Comparison of ENCODE assay signal across 8 mouse cellular contexts in the genomic region with DNA sequence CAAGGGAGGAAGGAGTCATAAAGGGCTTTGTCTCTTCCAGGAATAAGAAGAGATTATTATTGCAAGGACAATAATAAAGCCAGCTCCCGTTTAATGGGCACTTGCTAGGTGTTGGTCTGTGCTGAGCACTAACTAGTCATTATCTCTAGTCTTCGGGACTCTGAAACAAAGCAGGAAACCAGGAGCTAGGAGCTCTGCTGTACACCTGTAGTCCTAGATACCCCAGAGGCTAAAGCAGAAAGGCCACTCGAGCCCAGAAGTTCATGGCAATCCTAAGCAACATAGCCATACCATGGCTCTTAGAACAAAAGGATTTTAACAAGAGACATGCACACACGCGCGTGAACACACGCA. TPM values are rescaled to one million over a fixed set of nuclear protein-coding genes. Genes with fewer than 3 reads are reported as not detected.
A peak's percentile ranks its signal among the peaks of the same experiment; 100 is the strongest.
DNase-seq lines count a peak whose midpoint lies in the region; ATAC-seq and TF ChIP-seq lines count a peak whose summit lies in the region.
"Had no signal": no experiment of that assay in that cellular context is flagged by ENCODE, and none has a peak within 500 bp of the region (broad histone marks: within the 10 kb centered on the region; RNA-seq: fewer than 3 reads in every experiment).

No protein-coding gene starts in this region.

- no peak overlapping the region for H3K9ac ChIP-seq in lung, postnatal 0 days (replicated peaks; ENCODE audit: low read depth)
- 0 out of 2 replicates have a peak overlapping the region, but pooled peaks have one; percentile 23 for H3K9ac ChIP-seq in hindbrain, embryonic 11.5 days (ENCODE audit: low read depth, low read length)
- H3K9ac ChIP-seq in liver, embryonic 15.5 days = peak overlapping the region; percentile 25; the same call in 1 of the 2 replicates

- no peaks in the 10 kb centered on the region for H3K27me3 ChIP-seq in lung, postnatal 0 days (replicated peaks; ENCODE audit: insufficient read depth, low read length)
- H3K27me3 ChIP-seq in hindbrain, embryonic 11.5 days (ENCODE audit: control insufficient read depth, insufficient read depth, low read length) = no peaks in the 10 kb centered on the region
- H3K27me3 ChIP-seq in liver, embryonic 15.5 days = no peaks in the 10 kb centered on the region

- peak overlapping the region; percentile 61 for H3K27ac ChIP-seq in lung, postnatal 0 days (ENCODE audit: low read length)
- no peak overlapping the region for H3K27ac ChIP-seq in hindbrain, embryonic 11.5 days (ENCODE audit: low read depth, low read length)
- no peak overlapping the region for H3K27ac ChIP-seq in liver, embryonic 15.5 days (replicated peaks)

- no peaks in the 10 kb centered on the region for H3K36me3 ChIP-seq in lung, postnatal 0 days (ENCODE audit: insufficient read depth, low read length)
- H3K36me3 ChIP-seq in hindbrain, embryonic 11.5 days (ENCODE audit: control insufficient read depth, insufficient read depth, low read length) = no peaks in the 10 kb centered on the region
- H3K36me3 ChIP-seq in liver, embryonic 15.5 days (replicated peaks) = no peaks in the 10 kb centered on the region

- peak overlapping the region; percentile 44 for H3K4me2 ChIP-seq in lung, postnatal 0 days (replicated peaks; ENCODE audit: low read depth, low read length)
- peak overlapping the region; percentile 28; the same call in 1 of the 2 replicates for H3K4me2 ChIP-seq in hindbrain, embryonic 11.5 days (replicated peaks; ENCODE audit: low read depth, low read length)
- H3K4me2 ChIP-seq in liver, embryonic 15.5 days = peak overlapping the region; percentile 63

- intact Hi-C loops in left cerebral cortex, postnatal 25 days (cut with DNase I) = no loop called here

- TF ChIP-seq EP300 in lung, postnatal 0 days (IDR thresholded peaks at IDR 0.05) = no peak

- H3K9me3 ChIP-seq in lung, postnatal 0 days (ENCODE audit: low read length) = no peaks in the 10 kb centered on the region
- H3K9me3 ChIP-seq in hindbrain, embryonic 11.5 days (ENCODE audit: control insufficient read depth, low read length) = no peaks in the 10 kb centered on the region
- no peaks in the 10 kb centered on the region for H3K9me3 ChIP-seq in liver, embryonic 15.5 days (replicated peaks)

- H3K4me1 ChIP-seq in lung, postnatal 0 days (ENCODE audit: insufficient read depth, low read depth, low read length) = no peaks in the 10 kb centered on the region
- no peaks in the 10 kb centered on the region for H3K4me1 ChIP-seq in hindbrain, embryonic 11.5 days (replicated peaks; ENCODE audit: control insufficient read depth, insufficient read depth, low read length)
- H3K4me1 ChIP-seq in liver, embryonic 15.5 days (replicated peaks) = peaks cover 89% of the 10 kb centered on the region

- peak; percentile 42 for ATAC-seq in lung, postnatal 0 days
- no peak for ATAC-seq in hindbrain, embryonic 11.5 days (ENCODE audit: low FRiP score)
- ATAC-seq in liver, embryonic 15.5 days (ENCODE audit: insufficient read depth) = no peak
- ATAC-seq in monocyte, adult 5-6 weeks (replicated peaks; ENCODE audit: insufficient number of reproducible peaks, low FRiP score, low TSS enrichment, poor library complexity, severe bottlenecking) = no peak

- 0 out of 2 replicates have a peak overlapping the region, but pooled peaks have one; percentile 14 for H3K4me3 ChIP-seq in lung, postnatal 0 days (ENCODE audit: low read depth, low read length)
- no peak overlapping the region for H3K4me3 ChIP-seq in hindbrain, embryonic 11.5 days (ENCODE audit: low read depth, low read length)
- peak overlapping the region; percentile 36 for H3K4me3 ChIP-seq in liver, embryonic 15.5 days (replicated peaks)

- TF ChIP-seq CTCF in lung, postnatal 0 days (IDR thresholded peaks at IDR 0.05) = no peak

- DNase-seq in lung, postnatal 0 days (ENCODE audit: low spot score) = no peak
- no peak for DNase-seq in lung, postnatal 36 days
- DNase-seq in hindbrain, embryonic 11.5 days (ENCODE audit: low spot score) = no peak
- DNase-seq in left cerebral cortex, postnatal 25 days (ENCODE audit: low spot score in 2 of 2) = no peak
- DNase-seq in frontal cortex, postnatal 36 days (ENCODE audit: low spot score in 2 of 2) = no peak
- DNase-seq: thymus, adult 2 months had no signal

- WGBS in lung, postnatal 0 days = 35% methylated on average over 7 of the region's 7 CpGs
- 52% methylated on average over 7 of the region's 7 CpGs for WGBS in hindbrain, embryonic 11.5 days
- WGBS in liver, embryonic 15.5 days (ENCODE audit: insufficient replicate concordance) = 60% methylated on average over 7 of the region's 7 CpGs

RNA-seq across cellular contexts. Expression of gene Supt4a, which starts 27.1 kb away (rescaled TPM):
- 155 and 166 TPM in 2 replicates for polyA plus RNA-seq in lung, postnatal 0 days (2015; fragmentation: Nextera tagmentation; extraction: Ambion mirVana)
- polyA plus RNA-seq in hindbrain, embryonic 11.5 days (2014; fragmentation: Nextera tagmentation; extraction: Ambion mirVana) = 162 and 169 TPM in 2 replicates
- polyA plus RNA-seq in liver, embryonic 15.5 days (2015; fragmentation: Nextera tagmentation; extraction: Ambion mirVana) = 177 and 195 TPM in 2 replicates
- 123 to 169 TPM (median 136 TPM) in 3 replicates for total RNA-seq in monocyte, adult 5-6 weeks (2017)
- 10 to 100 TPM; 69.9 to 86.3 TPM for total RNA-seq in left cerebral cortex, postnatal 25 days (2021)

RNA-seq across cellular contexts. Expression of gene Rnf43, which starts 47.7 kb away (rescaled TPM):
- polyA plus RNA-seq in lung, postnatal 0 days (2015; fragmentation: Nextera tagmentation; extraction: Ambion mirVana) = 4.6 and 6.6 TPM in 2 replicates
- polyA plus RNA-seq in hindbrain, embryonic 11.5 days (2014; fragmentation: Nextera tagmentation; extraction: Ambion mirVana) = 1.1 and 1.5 TPM in 2 replicates
- 5.0 and 5.6 TPM in 2 replicates for polyA plus RNA-seq in liver, embryonic 15.5 days (2015; fragmentation: Nextera tagmentation; extraction: Ambion mirVana)
- total RNA-seq in monocyte, adult 5-6 weeks (2017) = 5.8 to 17.9 TPM (median 10.8 TPM) in 3 replicates
- total RNA-seq in left cerebral cortex, postnatal 25 days (2021) = 1 to 10 TPM; 1.9 to 2.7 TPM

RNA-seq across cellular contexts. Expression of gene Tspoap1, which starts 50.1 kb away (rescaled TPM):
- polyA plus RNA-seq in lung, postnatal 0 days (2015; fragmentation: Nextera tagmentation; extraction: Ambion mirVana) = 0.64 and 0.83 TPM in 2 replicates
- polyA plus RNA-seq in hindbrain, embryonic 11.5 days (2014; fragmentation: Nextera tagmentation; extraction: Ambion mirVana) = 6.4 and 10.0 TPM in 2 replicates
- 3.3 and 3.5 TPM in 2 replicates for polyA plus RNA-seq in liver, embryonic 15.5 days (2015; fragmentation: Nextera tagmentation; extraction: Ambion mirVana)
- 4.3 to 7.3 TPM (median 5.4 TPM) in 3 replicates for total RNA-seq in monocyte, adult 5-6 weeks (2017)
- 100 to 1,000 TPM; 165 to 189 TPM for total RNA-seq in left cerebral cortex, postnatal 25 days (2021)
